Mouse (Mus musculus) gastrocnemius, adult 8-10 months (tissue): ENCODE measurements around the gene Chst5. TPM values are rescaled to one million over a fixed set of nuclear protein-coding genes. Genes with fewer than 3 reads are reported as not detected.
"Not testable (repeated sequence)": the region's sequence is repeated elsewhere in the genome, so short reads cannot be mapped to it uniquely, and the experiment has no call there.

Source experiments
- DNase-seq, 2 experiments: peaks; one replicate each; pipeline ENCODE4 v3.0.0; 2022; ENCODE audit warnings: low spot score in 2 of 2
- total RNA-seq, 4 experiments: library from RNA; stranded (reverse); gene quantifications; 2 replicates each; pipeline ENCODE4 v1.2.4; 2022

Chst5 gene
- total RNA-seq, 4 experiments from 2014 or later: not detected

DNA sequence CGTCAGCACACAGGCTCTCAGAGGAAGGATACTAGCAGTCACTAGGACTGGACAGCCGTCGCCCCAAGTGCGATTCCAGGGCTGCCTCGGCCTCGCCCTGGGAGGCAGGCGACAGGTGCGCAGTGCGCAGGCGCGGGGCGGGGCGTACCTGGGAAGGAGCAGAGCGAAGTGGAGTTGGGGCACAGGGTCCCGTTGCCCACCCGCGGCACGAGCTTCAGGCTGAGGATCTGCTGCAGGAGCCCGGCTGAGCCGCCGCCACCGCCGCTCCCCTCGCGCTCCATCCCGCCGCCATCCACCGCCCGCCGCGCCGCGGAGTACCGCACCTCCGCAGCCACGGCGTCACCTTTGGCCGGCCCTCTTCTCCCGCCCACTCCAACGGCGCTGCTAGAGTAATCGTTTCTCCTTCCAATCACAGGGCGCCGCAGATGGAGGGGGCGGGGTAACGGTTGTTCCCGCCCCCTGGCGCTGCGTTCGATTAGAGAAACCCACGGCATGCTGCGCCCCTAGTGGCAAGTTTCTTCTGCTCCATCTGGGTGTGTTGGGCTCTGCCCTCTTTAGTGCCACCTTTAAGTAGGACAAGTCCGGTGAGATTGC is 33.8 kb downstream of the Chst5 start, which contains the start of gene Tmem170:
Gene Tmem170, minus strand, starts transcription at position 396 of the 594 bp plus-strand sequence.
- peak; percentile 99 for DNase-seq

DNA sequence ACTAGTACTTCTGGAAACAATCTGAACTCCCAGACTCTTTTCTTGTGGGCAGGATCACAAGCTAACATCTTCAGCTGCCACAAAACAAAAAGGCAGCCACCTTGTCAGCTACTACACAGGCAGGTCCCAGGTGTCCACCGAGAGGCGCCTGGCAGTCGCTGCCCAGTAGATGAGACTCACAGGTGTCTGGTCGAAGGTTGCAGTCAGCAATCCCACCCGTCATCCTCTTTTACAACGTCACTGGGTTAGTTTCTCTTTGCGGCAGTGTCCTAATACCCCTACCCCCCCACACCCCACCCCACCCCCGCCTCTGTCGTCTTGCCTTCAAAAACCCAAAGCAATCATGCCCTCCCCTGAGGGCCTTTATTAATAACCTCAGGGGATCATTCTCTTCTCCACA is 34.5 kb downstream of the Chst5 start:
- no peak for DNase-seq

DNA sequence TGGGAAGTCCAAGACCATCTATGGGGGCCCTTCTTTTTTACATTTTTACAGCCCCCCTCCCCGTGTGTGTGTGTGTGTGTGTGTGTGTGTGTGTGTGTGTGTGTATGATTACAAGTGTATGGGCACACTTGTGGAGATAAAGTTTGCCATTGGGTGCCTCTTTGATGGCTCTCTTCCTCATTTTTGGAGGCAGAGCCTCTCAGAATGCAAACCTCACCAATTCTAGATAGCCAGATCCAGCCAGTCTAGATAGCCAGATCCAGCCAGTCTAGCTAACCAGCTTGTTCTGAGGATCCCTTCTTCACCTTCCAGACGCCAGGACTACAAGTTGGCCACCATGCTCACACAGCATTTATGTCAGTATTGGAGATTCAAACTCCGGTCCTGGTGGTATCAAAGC is 39.0 kb downstream of the Chst5 start:
- DNase-seq: no peak

DNA sequence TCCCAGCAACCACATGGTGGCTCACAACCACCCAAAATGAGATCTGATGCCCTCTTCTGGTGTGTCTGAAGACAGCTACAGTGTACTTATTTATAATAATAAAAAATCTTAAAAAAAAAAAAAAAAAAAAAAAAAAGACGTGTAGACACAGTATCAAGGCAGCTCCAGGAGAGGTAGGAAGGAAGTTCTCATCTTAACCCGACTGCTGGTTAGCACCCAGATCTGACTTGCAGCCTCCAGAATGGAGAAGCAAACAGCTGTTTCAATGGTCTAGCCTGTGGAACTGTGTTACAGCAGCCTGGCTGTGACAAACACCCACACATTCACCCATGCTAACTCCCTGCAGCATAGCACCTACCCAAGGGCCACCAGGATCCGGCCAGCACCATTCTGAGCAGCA is 39.9 kb downstream of the Chst5 start:
- DNase-seq: no peak

DNA sequence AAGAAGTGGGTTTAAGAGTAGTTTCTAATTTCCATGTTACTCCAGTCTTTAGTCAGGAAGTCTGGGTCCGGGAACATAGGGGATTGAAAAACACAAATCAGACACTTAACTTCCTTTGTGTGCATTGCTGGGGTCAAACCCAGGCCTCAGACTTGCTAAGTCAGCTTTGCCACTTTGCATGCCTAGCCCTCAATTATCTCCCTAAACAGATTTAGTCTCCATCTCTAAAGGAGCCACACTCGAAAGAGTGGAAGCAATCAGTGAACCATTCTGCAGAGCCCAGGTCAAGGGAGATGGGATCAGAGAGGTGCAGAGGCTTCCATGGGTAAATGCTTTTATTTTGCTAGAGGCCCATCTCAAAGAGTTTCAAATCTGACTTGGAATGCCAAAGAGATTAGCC is 41.6 kb downstream of the Chst5 start:
- DNase-seq: no peak

DNA sequence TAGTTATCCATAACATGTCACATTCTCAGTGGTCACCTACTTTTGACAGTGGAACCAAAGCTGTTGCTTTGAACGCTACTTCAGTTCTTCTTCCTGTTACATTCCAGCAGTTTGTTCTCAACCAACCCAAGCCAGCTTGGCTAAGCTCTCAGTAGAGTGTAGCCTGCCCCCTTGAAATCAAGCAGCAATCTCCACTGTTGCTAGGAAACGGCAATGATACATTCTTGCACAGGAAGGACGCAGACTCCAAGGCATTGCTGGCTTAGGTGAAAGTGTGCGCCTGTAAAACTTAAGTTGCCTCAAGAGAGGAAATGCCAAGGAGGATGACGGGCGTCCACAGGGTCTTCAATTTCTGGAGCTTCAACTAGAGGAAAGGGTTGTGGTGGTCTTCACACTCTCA is 44.4 kb downstream of the Chst5 start:
- DNase-seq: no peak

DNA sequence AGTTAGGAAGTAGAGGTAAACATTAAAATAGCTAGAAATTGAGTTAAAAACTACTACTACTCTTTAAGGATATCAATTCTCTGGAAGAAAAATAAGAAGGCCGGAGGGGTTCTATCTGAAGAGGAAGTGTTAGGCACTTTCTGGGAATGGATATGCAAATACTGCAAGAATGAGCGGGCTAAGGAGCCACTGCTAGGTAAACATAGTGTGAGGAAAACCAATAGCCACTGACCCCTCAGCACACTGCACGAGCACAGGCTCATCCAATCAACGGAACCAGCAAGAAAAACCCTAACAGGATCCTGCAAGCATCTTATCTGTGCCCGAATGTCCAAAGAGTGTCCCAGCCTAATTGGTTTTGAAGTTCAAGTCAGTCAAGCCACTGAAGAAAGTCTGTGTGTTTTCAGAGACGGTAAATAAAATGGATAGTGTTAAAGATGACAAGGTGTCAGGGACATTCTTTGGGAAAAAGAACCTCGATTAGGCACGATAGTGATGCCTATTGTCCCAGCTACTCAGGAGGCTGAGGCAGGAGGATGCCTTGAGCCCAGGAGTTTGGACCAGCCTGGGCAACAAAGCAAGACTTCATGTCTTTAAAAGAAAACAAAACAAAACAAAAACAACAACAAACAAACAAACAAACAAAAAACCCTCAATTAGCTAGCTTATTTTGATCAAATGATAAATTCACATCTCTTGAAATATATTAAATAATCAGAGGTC is 45.0 kb downstream of the Chst5 start:
- DNase-seq: no peak

DNA sequence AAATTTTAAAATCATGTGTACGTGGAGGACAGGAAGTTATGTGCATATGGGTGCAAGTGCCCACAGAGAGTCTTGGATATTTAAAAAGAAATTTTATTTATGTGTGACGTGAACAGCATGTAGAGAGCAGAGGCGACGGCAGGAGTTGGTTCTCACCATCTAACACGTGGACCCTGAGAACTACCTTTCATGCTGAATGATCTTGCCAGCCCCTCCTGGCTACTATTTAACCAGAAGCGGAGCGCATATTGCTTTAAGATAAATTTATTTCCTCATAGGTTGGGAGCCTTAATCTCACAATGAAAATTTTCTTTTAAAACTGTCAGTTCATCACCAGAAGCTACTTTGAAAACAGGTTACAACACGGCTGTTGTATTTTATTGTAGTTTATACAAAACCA is 45.6 kb downstream of the Chst5 start:
- no peak for DNase-seq

DNA sequence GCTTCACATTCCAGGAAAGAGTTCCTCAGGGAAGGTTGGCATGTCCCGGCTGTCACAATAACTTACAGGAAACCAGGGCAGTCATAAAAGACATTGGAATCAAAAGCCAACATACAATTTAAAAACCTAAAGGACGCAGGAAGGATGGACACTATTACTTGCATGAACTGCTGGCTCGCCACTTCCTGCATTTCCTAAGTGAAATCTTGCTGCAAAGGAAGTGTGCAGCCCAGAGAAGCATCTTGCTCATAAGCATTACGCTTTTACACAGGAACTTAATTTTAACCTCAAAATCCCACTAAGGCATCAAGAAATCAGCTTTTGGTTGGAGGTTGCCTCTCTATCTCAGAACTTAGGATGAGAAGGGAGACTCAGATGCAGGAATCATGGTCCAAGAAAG is 47.0 kb downstream of the Chst5 start:
- DNase-seq: no peak

DNA sequence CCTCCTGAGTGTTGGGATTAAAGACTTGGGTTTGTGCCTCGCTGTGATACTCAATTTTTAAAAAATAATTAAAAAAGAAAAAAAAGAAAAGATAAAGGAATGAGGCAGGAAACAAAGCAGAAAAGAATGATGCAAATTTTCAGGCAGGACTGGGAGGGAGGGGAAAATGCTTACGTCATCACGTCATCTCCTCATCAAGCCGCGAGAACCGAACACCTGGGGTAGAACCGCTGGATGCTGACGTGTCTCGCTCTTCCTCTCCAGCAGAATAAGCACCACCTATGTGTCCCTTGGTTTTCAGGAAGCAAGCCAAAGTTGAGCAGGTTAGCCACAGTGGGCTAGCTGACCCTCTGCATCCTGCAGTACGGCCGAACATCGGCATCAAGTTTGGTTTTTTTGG is 54.3 kb downstream of the Chst5 start:
- DNase-seq: no peak

DNA sequence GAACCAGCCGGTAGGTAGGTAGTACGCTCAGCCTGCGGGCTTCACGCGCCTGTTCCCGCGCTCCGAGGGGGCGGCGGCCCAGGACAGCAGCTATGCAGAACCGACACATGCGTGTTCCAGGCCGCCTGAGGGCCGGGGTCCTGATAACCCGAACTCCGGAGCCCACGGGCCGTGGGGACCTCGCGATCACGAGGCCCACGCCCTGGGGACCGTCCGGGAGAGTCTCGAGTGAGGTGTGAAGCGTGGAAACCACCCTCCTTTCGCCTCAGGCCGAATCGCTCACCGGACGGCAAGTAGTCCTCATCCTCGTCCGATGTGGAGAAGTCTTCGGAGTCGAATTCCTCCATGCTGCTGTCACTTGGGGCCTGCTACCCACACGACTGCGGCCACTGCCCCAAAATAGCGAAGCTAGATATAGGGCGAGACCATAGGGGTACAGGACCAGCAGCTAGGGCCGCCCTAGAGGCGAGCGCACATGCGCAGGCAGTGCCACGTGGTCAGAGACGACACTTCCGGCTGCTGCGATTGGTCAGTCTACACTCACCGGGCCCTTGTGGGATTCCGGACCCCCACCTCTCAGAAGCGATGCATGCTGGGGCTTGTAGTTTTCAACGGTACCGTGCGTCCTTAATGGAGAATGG is 56.3 kb downstream of the Chst5 start, which contains the start of gene Cfdp1:
Gene Cfdp1, minus strand, starts transcription at position 431 of the 641 bp plus-strand sequence.
- peak; percentile 90 to 92 for DNase-seq

DNA sequence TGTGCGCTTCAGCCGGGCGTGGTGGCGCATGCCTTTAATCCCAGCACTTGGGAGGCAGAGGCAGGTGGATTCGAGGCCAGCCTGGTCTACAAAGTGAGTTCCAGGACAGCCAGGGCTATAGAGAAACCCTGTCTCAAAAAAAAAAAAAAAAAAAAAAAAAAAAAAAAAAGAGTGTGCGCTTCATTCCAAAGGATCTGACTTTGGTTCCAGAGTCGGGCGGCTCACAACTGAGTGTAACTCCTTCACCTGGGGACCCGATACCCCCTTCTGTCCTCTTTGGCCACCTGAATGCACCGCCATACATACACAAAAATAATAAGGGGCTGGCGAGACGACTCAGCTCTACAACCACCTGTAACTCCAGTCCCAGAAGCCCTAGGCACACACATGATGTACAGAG is 57.0 kb downstream of the Chst5 start:
- DNase-seq: not testable (repeated sequence)

DNA sequence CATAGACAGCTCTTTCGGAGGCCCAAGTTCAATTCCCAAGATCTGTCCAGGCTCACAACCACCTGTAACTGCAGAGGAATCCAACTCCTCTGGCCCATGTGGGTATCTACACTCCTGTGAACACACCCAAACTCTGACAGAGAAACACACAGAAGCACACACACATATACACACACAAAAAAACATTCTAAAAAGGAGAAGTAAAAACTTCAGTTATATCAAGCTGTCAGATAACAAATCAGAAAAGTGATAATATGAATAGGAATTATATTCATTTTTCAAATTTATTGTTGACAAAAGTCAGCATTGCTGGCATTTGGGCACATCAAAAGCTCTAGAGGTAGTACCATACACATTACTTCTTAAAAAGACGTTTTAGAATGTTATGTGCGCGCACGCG is 63.5 kb downstream of the Chst5 start:
- DNase-seq: no peak

Other genes starting within 250 kb of the Chst5 start
- gene Ctrb1, start 219.4 kb downstream of the Chst5 start, total RNA-seq: under 1 TPM in 1 of 4 experiments, not detected in 3; 0.35 TPM
- gene Bcar1, start 166.6 kb downstream of the Chst5 start, total RNA-seq: 10 to 100 TPM; 10.7 to 11.1 (median 10.8) TPM
- gene Cfdp1, start 56.2 kb downstream of the Chst5 start, total RNA-seq: 10 to 100 TPM; 11.7 to 17.6 (median 14.7) TPM
- gene Tmem170, start 33.7 kb downstream of the Chst5 start, total RNA-seq: 1 to 10 TPM; 1.9 to 2.2 (median 2.1) TPM
- gene Tmem231, start 23.4 kb upstream of the Chst5 start, total RNA-seq: 1 to 10 TPM in 1 of 4 experiments, under 1 TPM in 3; 0.41 to 1.0 (median 0.74) TPM
- 100 to 1,000 TPM; 112 to 138 (median 117) TPM for gene Gabarapl2, start 30.3 kb upstream of the Chst5 start, total RNA-seq
- 1 to 10 TPM; 1.7 to 2.5 (median 2.3) TPM for gene Adat1, start 81.9 kb upstream of the Chst5 start, total RNA-seq
- 100 to 1,000 TPM; 128 to 150 (median 134) TPM for gene Kars, start 100.9 kb upstream of the Chst5 start, total RNA-seq
- 10 to 100 TPM in 1 of 4 experiments, 1 to 10 TPM in 3; 8.6 to 10.6 (median 9.2) TPM for gene Terf2ip, start 101.0 kb upstream of the Chst5 start, total RNA-seq
- gene Gm6793, start 104.6 kb upstream of the Chst5 start, total RNA-seq: not detected